Mouse (Mus musculus): ENCODE results near the gene Uhrf1.

Uhrf1 gene

DNA sequence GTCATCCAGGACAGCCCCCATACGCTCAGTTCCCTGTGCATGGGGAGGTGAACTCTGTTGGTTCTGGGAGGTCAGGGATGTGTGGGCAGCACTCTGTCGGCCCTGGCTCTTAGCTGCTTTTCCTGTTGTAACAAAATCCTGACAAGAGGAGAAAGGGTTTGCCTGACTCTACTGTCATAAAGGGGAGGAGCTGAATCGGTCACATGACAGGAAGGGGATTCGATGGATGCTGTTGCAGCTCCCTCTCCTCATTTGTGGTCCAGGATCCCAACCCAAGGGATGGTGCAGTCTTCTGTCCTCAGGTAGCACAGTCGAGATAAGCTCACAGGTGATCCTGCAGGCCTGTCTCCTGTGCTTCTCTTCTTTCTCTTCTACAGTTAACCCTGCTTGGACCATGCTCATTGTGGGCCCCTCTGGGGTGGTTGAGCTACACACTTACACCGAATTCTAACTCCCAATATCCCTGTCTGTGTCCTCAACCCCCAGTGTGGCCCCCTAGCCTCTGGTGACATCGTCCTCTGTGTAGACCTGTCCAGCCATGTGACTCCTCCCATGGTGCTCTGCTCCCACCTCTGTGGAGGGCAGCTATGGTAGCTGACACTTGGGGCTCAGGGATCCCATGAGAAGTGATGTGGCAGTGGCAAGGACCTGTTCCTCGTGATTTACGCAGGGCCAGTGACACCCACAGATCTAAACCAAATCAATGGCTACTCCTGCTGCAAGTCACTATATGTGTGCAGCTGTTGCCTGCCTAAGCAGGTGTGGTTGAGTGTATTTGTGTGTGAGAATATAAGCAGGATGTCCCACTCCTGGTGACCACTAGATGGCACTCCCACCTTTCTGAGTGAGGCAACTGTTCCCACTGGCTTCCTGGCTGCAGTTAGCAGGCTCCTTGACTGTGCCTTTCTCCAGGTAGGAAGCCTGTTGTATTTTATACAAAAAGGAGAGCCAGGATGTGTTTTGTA lies 54.1 kb downstream of the Uhrf1 start:
- peak; percentile 80 for DNase-seq

DNA sequence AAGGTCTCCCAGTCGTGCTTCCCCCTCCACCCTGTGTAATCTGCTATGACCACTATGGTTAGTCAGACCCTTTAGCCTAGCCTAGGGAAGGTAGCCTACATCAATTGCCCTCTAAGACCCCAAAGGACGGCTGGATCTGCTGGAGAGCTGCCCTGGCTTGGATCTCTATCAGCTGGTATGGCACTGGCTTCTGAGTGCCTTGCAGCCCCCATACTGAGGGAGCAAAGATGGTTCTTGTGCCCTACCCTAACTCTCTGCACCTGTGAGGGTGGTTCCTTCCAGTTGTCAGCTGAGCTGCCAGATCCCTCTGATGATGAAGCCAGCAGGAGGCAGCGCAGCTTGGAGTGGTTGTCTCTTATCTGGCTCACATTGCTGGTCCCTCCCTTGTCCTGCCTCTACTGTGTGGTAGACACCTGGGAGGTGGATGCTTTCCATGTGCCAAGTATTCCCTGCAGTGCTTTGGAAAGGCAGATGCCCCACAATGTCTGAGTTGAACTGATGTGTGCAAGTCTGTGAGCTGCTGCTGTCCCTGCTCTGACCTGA lies 56.1 kb downstream of the Uhrf1 start:
- DNase-seq, result no peak

DNA sequence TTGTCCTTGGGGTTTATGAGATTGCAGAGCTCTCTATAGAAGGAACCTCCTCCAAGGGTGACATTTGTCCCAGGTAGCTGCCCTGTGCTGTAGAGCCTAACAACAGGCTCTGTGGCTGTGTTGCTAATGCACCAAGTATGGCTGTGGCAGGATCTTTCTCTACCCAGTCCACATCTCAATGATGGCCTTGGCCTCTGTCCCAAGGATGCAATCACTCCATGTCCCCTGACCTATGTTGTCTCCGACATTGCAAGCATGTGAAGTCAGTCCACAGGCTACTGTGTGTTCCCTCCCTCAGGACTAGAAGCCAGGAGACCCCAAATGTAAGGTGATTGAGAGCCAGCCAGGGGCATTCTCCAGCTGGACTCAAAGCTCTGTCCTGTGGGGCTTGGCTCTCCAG lies 56.7 kb downstream of the Uhrf1 start:
- no peak for DNase-seq

DNA sequence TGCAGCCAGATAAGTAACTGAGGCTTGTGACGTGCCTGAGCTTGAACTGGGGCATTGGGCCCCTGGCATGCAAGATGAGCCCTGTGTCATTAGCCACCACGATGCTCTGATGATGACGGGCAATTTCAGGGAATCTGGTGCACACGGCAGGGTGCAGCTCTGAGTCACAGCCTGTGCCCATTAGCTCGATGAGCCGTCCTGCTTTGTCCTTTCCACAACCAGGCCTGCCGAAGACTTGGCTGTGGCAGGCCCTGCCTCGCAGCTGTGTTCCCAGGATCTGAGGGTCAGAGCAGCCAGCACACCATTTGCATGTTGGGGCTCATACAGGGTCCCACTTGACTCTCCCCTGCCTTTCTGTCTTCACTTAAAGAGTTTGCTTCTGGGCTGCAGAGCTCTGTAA lies 57.3 kb downstream of the Uhrf1 start:
- no peak for DNase-seq

- no peak for DNase-seq
Measured at GRCm38 (mm10) chr17:56361542-56361941, 58.4 kb downstream of the Uhrf1 start.

- DNase-seq, result peak; percentile 35
Measured at GRCm38 (mm10) chr17:56365791-56366673, 62.9 kb downstream of the Uhrf1 start.

DNA sequence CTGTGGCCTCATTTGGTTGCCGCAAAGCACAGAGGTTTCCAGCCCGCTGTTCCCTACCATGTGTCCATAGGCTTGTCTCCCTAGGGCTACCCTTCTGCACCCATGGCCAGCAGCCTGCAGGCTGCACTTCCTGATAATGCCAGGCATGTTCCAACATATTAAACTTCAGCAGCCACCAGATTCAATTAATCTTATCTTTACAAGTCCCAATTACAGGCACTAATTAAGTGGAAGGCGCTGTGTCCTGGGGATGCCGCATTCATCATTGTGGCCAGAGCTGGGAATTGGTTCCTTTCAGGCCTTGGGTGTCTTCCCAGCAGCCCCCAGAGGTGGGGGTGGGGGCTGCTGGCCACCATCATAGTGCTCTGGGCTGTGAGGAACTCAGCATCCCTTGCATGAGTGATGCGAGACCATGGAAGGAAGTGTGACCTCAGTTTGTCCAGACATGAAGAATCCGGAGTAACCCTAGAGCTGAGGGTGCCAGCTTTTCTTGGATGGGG lies 65.2 kb downstream of the Uhrf1 start:
- no peak for DNase-seq

DNA sequence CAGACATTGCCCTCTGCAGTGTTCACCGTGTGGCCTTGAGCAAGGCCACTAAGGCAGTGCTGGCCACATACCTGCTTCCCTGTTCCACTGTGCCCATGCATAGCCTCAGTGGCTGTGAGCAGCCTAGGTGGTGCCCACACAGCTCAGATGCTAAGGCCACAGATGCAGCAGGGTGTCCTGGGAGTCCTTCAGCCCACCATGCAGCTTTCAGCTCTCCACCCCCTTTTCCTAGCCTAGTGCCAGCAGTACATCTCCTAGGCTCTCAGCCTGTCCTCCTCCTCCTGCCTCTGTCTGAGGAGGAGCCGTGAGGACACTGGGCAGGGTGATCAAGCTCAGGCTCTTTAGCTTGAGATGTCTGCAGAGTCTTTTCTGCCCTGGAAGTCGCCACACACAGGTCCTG lies 67.0 kb downstream of the Uhrf1 start:
- DNase-seq, result no peak

DNA sequence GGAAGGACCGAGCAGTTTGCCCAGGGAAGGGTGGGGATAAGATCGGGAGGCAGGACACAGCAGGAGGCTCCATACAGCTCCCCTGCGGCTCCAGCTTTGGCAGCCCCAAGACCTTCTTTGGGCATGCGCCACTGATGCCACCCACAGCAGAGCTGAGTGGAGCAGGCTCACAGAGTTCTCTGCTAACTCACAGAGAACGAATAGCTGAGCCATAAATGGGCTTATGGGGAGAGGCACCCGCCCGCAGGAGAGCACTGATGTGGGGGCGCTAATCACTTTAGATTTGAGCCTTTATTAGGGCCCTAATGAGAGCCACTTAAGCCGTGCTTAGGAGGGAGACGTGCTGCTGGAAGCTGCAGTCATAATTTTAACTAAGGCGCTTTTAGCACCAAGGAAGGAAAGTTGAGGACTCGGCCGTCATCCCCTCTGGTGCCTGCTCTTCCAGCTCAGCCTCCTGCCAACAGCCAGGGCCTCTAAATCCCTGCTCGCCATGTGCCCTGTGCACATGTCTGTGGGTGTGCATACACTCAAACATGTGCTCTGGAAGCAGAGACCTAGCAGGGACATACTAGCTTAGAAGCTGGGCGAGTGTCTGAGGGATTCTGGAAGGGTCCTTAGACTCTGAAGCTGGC lies 68.0 kb downstream of the Uhrf1 start:
- no peak for DNase-seq

- DNase-seq, result no peak
Measured at GRCm38 (mm10) chr17:56372109-56372508, 69.0 kb downstream of the Uhrf1 start.
